Mouse (Mus musculus): Measurements from ENCODE around the gene Pex14. TPM values are rescaled to one million over a fixed set of nuclear protein-coding genes. Genes with fewer than 3 reads are reported as not detected.

Gene Pex14
- polyA plus RNA-seq (2017; shearing (Covaris generic)): 32.0 TPM

DNA sequence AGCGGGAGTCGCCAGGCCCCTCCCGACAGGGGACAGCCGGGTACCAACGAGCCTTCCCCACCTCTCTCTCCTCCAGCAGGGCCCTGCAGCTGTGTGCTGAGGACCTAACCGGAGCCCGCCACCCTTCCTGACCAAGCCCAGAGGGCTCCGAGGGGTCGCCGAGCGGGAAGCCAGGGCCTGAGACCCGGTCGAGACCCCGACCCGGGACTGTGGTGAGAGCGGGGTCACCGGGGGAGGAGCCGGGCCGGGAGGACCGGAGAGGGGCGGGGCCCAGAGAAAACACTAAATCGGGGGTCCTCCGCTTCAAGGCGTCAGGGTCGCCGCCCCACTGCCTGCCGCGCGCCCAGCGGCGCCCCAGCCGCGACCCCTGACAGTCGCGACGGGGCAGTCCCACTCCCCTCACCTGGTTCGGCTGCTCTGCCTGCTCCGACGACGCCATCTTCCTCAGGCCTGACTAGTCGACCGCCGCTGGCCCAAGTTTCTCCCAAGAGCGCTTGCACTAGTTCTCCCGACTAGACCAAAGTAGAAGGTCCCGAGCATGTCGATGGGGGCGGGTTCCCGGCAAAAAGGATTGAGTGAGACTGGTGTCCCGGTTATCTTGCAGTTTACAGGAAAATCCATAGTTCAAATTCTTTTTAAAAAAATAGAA, at the start of gene Pex14:
Gene Pex14 (minus strand): TSS at position 508 of the 649 bp plus-strand sequence.

DNA sequence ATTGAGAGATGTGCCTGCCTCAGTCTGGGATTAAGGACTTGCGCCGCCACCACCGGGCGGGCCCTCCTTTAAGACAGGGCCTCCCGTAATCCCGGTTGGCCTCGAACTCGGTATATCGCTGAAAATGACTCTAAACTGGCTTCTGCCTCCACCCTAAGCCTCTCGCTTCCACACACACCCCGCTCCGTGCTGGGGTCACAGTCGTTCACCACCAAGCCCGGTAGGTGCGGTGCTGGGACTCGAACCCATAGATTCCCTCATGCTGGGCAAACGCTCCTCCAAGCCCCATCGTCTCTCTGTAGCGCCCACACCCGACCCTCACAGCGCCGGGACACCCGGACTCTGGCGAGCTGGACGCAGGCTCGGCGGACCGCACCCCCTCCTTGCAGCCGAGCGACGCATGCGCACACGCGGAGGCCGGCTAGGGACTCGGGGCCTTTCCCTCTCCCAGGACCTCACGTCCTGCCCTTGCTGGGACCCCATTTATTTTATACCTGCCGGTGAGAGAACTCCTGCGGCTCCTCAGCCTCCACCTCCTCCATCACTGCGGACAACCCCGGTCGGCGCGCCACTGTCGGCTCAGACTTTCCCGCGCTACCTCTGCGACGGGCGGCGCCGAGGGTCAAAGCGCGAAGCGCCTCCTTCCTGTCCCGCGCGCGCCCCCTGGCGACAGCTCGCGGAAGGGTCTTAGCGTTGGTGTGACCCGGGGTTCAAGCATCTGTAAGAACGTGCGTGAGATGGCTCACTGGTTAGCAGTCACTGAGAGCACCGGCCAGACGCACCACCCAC, 37.5 kb upstream of the Pex14 start, which contains the start of gene Cenps:
Gene Cenps (minus strand): TSS at position 648 of the 789 bp plus-strand sequence.

DNA sequence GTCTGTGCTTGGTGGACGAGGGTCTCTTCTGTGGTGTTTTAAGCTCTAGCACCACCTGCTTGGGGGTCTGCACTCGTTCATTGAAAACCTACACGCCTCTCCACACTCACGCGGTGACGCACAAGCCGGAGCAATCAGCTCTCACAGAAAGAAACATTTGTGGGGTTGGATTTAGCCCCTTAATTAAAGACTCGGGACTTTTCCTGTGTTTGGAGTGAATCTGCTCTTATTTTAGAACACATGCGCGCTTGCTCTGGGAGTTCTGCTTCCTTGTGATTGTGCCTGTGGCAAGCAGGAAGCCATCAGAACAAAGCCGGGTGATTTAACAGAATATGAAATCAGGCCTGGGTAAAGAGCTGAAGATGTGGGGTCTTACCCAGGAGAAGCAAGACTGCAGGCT, 27.0 kb upstream of the Pex14 start, which contains the start of gene Cort:
Gene Cort (minus strand): TSS at position 101 of the 400 bp plus-strand sequence.

DNA sequence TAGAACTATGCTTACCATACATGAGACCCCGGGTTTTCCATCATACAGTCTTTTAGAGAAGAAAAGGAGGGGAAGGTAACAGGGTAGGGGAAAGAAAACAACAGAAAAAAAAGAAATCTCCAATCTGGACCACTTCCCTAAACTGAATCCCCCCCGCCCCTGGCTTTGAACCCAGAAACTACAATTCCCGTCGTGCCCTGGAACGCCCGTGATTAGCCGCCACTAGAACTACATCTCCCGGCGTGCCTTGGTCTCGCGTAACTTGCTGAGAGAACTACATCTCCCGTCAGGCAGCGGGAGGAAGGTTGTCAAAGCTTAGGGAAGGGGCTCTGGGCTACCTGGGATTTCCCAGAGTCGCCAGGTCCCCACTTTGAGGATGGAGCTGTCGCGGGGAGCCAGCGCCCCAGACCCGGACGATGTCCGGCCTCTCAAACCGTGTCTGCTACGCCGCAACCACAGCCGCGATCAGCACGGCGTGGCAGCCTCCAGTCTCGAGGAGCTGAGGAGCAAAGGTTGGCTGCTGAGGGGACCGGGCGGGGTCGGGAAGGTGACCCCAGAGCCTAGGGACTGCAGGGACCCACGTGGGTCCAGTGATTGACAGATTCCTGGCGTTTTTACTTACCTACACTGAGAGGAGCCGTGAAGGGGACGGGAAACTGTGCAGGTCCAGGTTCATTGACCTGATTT, 4.3 kb upstream of the Pex14 start, which contains the start of gene Dffa:
Gene Dffa (plus strand): TSS at position 272 of the 687 bp plus-strand sequence.

Other genes with a start within 250 kb of the Pex14 start
- 26.9 TPM for gene Dffa, start 4.3 kb upstream of the Pex14 start, polyA plus RNA-seq (2017; shearing (Covaris generic))
- gene Cort, start 26.9 kb upstream of the Pex14 start, polyA plus RNA-seq (2017; shearing (Covaris generic)): not detected
- 0.98 TPM for gene Cenps, start 37.8 kb upstream of the Pex14 start, polyA plus RNA-seq (2017; shearing (Covaris generic))
- 49.2 TPM for gene Pgd, start 66.9 kb upstream of the Pex14 start, polyA plus RNA-seq (2017; shearing (Covaris generic))
- gene Kif1b, start 207.8 kb upstream of the Pex14 start, polyA plus RNA-seq (2017; shearing (Covaris generic)): 89.5 TPM